Mouse (Mus musculus): ENCODE data around the gene Sema3f. TPM values are rescaled to one million over a fixed set of nuclear protein-coding genes. Genes with fewer than 3 reads are reported as not detected.

The Sema3f gene
- polyA plus RNA-seq (2015; fragmentation: Nextera tagmentation; extraction: Ambion mirVana) = 3.9 and 4.4 TPM in 2 replicates

DNA sequence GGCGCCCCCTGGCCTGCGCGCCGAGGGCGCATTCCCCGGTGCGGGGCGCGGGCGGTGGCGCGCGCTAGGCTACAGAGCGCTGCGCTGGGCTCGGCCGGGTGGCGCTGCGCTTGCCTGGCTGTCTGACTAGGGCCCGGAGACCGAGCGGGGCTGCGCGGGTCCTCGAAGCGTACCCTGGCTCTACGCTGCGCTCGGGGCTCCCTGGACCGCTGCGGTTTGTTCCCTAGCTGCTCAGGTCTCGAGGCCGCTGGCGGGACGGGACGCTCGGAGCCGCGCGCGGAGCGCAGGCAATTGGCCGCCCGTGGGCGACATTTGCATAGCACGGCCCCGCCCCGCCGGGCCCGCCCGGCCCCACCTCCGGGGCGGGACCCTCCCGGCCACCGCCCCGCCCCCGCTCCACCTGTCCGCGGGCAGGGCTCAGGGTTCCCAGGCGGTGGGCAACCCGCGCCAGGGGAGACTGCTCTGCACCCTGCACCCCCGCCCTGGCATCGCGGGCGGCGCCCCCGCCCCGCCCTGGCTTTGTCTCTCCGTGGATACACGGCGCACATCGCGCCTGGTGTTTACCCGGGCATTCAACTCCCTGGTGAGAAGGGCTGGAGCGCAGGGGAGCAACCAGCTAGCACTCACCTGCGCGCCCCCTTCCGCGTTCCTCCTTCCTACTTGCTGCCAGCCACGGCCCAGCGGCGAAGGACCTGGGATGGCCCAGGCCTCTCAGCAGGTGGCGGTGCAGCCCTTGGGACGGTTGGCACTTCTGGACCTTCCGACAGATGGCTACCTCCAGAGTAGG is at the start of gene Sema3f:
Sema3f (minus strand) TSS at position 779 of the 787 bp plus-strand sequence.
- H3K4me1 ChIP-seq (replicated peaks; ENCODE audit: control insufficient read depth, insufficient read depth, low read length) = peaks cover 3% of the 10 kb centered on the region; the same call in 1 of the 2 replicates
- TF ChIP-seq CTCF (IDR thresholded peaks at IDR 0.05; ENCODE audit: low read depth) = peak; percentile 79
- H3K4me2 ChIP-seq (replicated peaks; ENCODE audit: low read depth) = peak within 1 kb of the TSS; percentile 99
- WGBS = 2% methylated on average over 46 of the region's 86 CpGs
- peak; percentile 86 for ATAC-seq
- H3K9ac ChIP-seq (ENCODE audit: low read depth, low read length) = peak within 1 kb of the TSS; percentile 72
- peak within 1 kb of the TSS; percentile 66; the same call in 1 of the 2 replicates for H3K27ac ChIP-seq (ENCODE audit: low read depth, low read length)
- 0 out of 2 replicates have a peak, but pooled peaks cover 7% of the 10 kb centered on the region for H3K36me3 ChIP-seq (ENCODE audit: control insufficient read depth, insufficient read depth)
- H3K4me3 ChIP-seq (ENCODE audit: low read depth, low read length) = peak within 1 kb of the TSS; percentile 59
- no peaks in the 10 kb centered on the region for H3K9me3 ChIP-seq (ENCODE audit: control insufficient read depth)
- peaks cover 4% of the 10 kb centered on the region; the same call in 1 of the 2 replicates for H3K27me3 ChIP-seq (replicated peaks; ENCODE audit: control insufficient read depth, insufficient read depth, low read length)

DNA sequence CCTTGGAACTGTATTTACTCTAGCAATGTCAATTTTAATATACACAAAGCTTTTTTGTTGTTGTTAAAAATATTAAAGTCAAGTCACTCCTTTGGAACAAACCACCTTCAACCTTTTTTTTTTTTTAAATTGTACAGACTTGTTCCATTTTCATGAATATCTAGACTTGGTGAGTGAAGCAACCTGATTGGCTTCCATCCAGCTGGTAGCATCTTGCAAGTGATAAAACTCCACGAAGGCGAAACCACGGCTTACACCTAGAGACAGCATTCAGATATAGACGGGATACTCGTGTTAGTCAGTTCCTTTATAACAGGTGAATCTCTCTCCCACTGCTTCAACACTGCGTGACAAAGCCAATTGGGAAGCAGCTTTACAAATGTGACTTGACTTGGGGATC is 49.3 kb upstream of the Sema3f start:
- H3K4me2 ChIP-seq (replicated peaks; ENCODE audit: low read depth) = no peak overlapping the region
- no peak overlapping the region for H3K4me3 ChIP-seq (ENCODE audit: low read depth, low read length)
- ATAC-seq = no peak
- 92% methylated on average over 6 of the region's 6 CpGs for WGBS
- peaks cover 91% of the 10 kb centered on the region for H3K36me3 ChIP-seq (ENCODE audit: control insufficient read depth, insufficient read depth)
- no peaks in the 10 kb centered on the region for H3K4me1 ChIP-seq (replicated peaks; ENCODE audit: control insufficient read depth, insufficient read depth, low read length)
- H3K27ac ChIP-seq (ENCODE audit: low read depth, low read length) = no peak overlapping the region
- H3K9ac ChIP-seq (ENCODE audit: low read depth, low read length) = no peak overlapping the region
- H3K9me3 ChIP-seq (ENCODE audit: control insufficient read depth) = no peaks in the 10 kb centered on the region
- no peaks in the 10 kb centered on the region for H3K27me3 ChIP-seq (replicated peaks; ENCODE audit: control insufficient read depth, insufficient read depth, low read length)
- no peak for TF ChIP-seq CTCF (IDR thresholded peaks at IDR 0.05; ENCODE audit: low read depth)

DNA sequence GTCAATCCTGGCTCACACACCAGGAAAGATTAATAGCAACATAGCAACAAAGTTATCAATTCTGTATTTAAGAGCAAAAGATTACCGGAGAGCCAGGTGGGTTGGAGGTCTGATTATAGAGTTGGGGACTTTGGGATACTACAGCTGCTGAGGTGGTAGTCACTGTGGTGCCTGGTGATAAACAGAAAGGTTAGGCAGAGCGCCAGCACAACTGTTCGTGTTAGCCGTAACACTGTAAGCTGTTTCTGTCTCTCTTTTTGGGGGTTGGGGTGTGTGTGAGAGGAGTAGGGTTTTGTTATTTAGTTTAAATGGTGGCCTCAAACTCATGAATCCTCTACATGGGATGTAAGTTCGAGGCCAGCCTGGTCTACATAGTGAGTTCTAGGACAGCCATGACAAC is 40.1 kb upstream of the Sema3f start:
- Histone ChIP-seq H3K27ac (ENCODE audit: low read depth, low read length) (no peak overlapping the region), H3K9me3 (ENCODE audit: control insufficient read depth) (no peaks in the 10 kb centered on the region), H3K4me2 (replicated peaks; ENCODE audit: low read depth) (no peak overlapping the region), H3K4me3 (ENCODE audit: low read depth, low read length) (no peak overlapping the region), H3K27me3 (replicated peaks; ENCODE audit: control insufficient read depth, insufficient read depth, low read length) (no peaks in the 10 kb centered on the region), H3K4me1 (replicated peaks; ENCODE audit: control insufficient read depth, insufficient read depth, low read length) (no peaks in the 10 kb centered on the region), H3K9ac (ENCODE audit: low read depth, low read length) (no peak overlapping the region), H3K36me3 (ENCODE audit: control insufficient read depth, insufficient read depth) (peaks cover 94% of the 10 kb centered on the region)
- 92% methylated on average over 5 of the region's 5 CpGs for WGBS
- TF ChIP-seq CTCF (IDR thresholded peaks at IDR 0.05; ENCODE audit: low read depth) = no peak
- ATAC-seq = no peak

DNA sequence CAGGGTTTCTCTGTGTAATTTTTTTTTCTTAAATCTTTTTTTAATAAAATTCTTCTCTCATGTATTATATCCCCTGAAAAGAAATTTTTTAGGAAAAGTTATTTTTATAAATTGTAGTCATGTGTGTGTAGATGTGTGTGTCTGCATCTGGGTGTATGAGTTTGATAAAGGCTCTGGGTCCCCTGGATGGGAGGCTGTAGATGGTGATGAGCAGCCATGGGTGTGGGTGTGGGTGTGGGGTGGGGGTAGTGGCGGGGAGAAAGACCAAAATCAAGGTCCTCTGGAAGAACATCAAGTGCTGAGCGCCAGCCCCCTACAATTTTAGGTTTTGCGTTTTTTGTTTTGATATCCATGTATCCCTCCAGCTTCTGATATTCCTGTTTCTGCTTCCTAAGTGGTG is 37.8 kb upstream of the Sema3f start:
- no peaks in the 10 kb centered on the region for H3K27me3 ChIP-seq (replicated peaks; ENCODE audit: control insufficient read depth, insufficient read depth, low read length)
- no peak overlapping the region; the same call in 1 of the 2 replicates for H3K27ac ChIP-seq (ENCODE audit: low read depth, low read length)
- H3K4me3 ChIP-seq (ENCODE audit: low read depth, low read length) = no peak overlapping the region
- H3K36me3 ChIP-seq (ENCODE audit: control insufficient read depth, insufficient read depth) = peaks cover 96% of the 10 kb centered on the region
- 92% methylated on average over 3 of the region's 3 CpGs for WGBS
- H3K9ac ChIP-seq (ENCODE audit: low read depth, low read length) = no peak overlapping the region
- no peaks in the 10 kb centered on the region for H3K4me1 ChIP-seq (replicated peaks; ENCODE audit: control insufficient read depth, insufficient read depth, low read length)
- ATAC-seq = no peak
- TF ChIP-seq CTCF (IDR thresholded peaks at IDR 0.05; ENCODE audit: low read depth) = no peak
- no peak overlapping the region for H3K4me2 ChIP-seq (replicated peaks; ENCODE audit: low read depth)
- no peaks in the 10 kb centered on the region for H3K9me3 ChIP-seq (ENCODE audit: control insufficient read depth)

DNA sequence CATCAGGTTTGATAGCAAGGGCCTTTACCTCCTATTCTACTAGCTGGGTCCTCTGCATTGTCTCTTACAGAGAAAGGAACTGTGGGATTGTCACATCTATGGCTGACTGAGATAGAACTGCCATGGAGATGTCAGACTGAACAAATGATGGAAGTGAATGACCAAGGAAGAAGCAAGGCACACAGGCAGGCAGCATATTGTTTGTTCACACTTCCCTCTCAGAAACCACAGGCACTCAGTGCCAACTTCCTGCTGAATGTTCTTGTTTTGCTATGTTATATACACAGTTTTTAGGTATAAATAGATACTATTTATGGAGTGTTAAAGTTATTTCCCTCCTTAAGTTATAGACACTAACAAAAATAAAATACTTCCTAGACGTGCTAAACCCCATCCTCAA is 37.0 kb upstream of the Sema3f start:
- Histone ChIP-seq H3K9me3 (ENCODE audit: control insufficient read depth) (no peaks in the 10 kb centered on the region), H3K27me3 (replicated peaks; ENCODE audit: control insufficient read depth, insufficient read depth, low read length) (no peaks in the 10 kb centered on the region), H3K9ac (ENCODE audit: low read depth, low read length) (no peak overlapping the region), H3K4me1 (replicated peaks; ENCODE audit: control insufficient read depth, insufficient read depth, low read length) (no peaks in the 10 kb centered on the region), H3K36me3 (ENCODE audit: control insufficient read depth, insufficient read depth) (peaks cover 97% of the 10 kb centered on the region), H3K27ac (ENCODE audit: low read depth, low read length) (no peak overlapping the region), H3K4me2 (replicated peaks; ENCODE audit: low read depth) (no peak overlapping the region), H3K4me3 (ENCODE audit: low read depth, low read length) (no peak overlapping the region)
- 89% methylated on average over 1 of the region's 1 CpGs for WGBS
- ATAC-seq = no peak
- TF ChIP-seq CTCF (IDR thresholded peaks at IDR 0.05; ENCODE audit: low read depth) = no peak

DNA sequence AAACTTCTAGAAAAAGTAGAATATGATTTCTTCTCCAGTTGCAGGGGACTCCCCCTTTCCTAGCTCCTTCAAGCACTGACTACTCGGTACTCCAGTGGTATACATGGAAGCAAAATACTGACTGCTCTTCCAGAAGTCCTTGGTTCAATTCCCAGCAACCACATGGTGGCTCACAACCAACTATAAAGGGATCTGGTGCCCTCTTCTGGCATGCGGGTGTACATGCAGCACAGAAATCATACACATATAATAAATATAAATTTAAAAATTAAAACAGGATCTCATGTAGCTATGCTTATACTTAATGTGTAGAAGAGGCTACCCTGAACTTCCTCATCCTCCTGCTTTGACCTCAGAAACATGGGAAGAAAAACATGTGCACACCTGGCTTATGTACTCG is 36.4 kb upstream of the Sema3f start:
- Histone ChIP-seq H3K4me3 (ENCODE audit: low read depth, low read length) (no peak overlapping the region), H3K36me3 (ENCODE audit: control insufficient read depth, insufficient read depth) (peaks cover 97% of the 10 kb centered on the region), H3K27me3 (replicated peaks; ENCODE audit: control insufficient read depth, insufficient read depth, low read length) (no peaks in the 10 kb centered on the region), H3K4me2 (replicated peaks; ENCODE audit: low read depth) (no peak overlapping the region), H3K9ac (ENCODE audit: low read depth, low read length) (no peak overlapping the region), H3K9me3 (ENCODE audit: control insufficient read depth) (no peaks in the 10 kb centered on the region), H3K27ac (ENCODE audit: low read depth, low read length) (no peak overlapping the region; the same call in 1 of the 2 replicates), H3K4me1 (replicated peaks; ENCODE audit: control insufficient read depth, insufficient read depth, low read length) (no peaks in the 10 kb centered on the region)
- no peak for ATAC-seq
- 98% methylated on average over 3 of the region's 3 CpGs for WGBS
- peak; percentile 47 for TF ChIP-seq CTCF (IDR thresholded peaks at IDR 0.05; ENCODE audit: low read depth)
